8 mouse cellular contexts compared by ENCODE assay signal in the genomic region with DNA sequence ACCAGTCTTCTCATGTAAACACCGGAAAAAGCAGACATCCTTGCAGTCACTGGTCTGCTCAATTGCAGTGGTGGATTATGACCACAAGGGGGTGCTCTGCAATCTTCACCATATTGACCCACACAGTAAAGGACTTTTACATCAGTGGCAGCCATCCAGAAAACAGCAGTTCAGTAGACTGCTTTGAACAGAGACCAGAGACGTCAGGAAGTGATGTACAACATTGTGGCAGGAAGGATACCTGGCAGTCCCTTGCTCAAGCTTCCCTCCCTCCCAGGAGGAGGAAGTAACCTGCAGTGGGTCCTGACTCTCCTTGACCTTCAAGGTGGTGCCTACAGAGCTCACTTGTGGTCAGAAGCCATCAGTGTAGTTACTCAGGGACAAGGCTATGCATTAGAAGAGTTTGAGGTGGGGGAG. TPM values are rescaled to one million over a fixed set of nuclear protein-coding genes. Genes with fewer than 3 reads are reported as not detected.
A peak's percentile ranks its signal among the peaks of the same experiment; 100 is the strongest.
DNase-seq lines count a peak whose midpoint lies in the region; ATAC-seq and TF ChIP-seq lines count a peak whose summit lies in the region.

No protein-coding gene starts in this region.

- H3K4me2 ChIP-seq in heart, postnatal 0 days (ENCODE audit: low read depth, low read length) = no peak overlapping the region

- TF ChIP-seq RAD21 in MEL (IDR thresholded peaks at IDR 0.05; ENCODE audit: low read depth, low read length) = peak; percentile 63

- intact Hi-C loops in heart, postnatal 25 days (cut with DNase I) = no loop called here

- TF ChIP-seq CTCF in MEL (IDR thresholded peaks at IDR 0.05 in 2 of 3, conservative IDR thresholded peaks at IDR 0.05 in 1 of 3; ENCODE audit: control insufficient read depth in 1 of 3, insufficient read depth in 1 of 3, low read depth in 2 of 3, low read length in 3 of 3, poor library complexity in 1 of 3, severe bottlenecking in 1 of 3) = peak; percentile 69 to 97 (median 96)
- TF ChIP-seq CTCF in heart, postnatal 0 days (IDR thresholded peaks at IDR 0.05; ENCODE audit: low read depth) = peak; percentile 93

- peak; percentile 96 for DNase-seq in heart, adult 11 months
- DNase-seq in heart, postnatal 25 days (ENCODE audit: low spot score) = no peak
- peak; percentile 95 for DNase-seq in MEL (ENCODE audit: low read depth, low spot score)
- peak; percentile 90 for DNase-seq in heart, postnatal 0 days (ENCODE audit: low spot score)
- peak; percentile 76 for DNase-seq in layer of hippocampus, adult 9-10 months (ENCODE audit: low spot score)
- DNase-seq in lung, postnatal 14 days = peak; percentile 78
- peak; percentile 63 to 82 for DNase-seq in spleen, postnatal 10 days (ENCODE audit: low spot score in 2 of 2)

- 1% methylated on average over 2 of the region's 2 CpGs for WGBS in heart, postnatal 0 days

- H3K36me3 ChIP-seq in MEL (ENCODE audit: control insufficient read depth in 1 of 2, insufficient read depth in 2 of 2, low read length in 2 of 2) = peaks cover 0 to 27% of the 10 kb centered on the region in 2 experiments; a peak in 2 of 4 replicates
- peaks cover 2% of the 10 kb centered on the region; the same call in 1 of the 2 replicates for H3K36me3 ChIP-seq in heart, postnatal 0 days (replicated peaks; ENCODE audit: control insufficient read depth, insufficient read depth, low read length)

- no peak for TF ChIP-seq POLR2A in MEL (IDR thresholded peaks at IDR 0.05; ENCODE audit: control insufficient read depth in 1 of 2, insufficient read depth in 1 of 2, low read depth in 1 of 2, low read length in 2 of 2, poor library complexity in 1 of 2)

- no peaks in the 10 kb centered on the region for H3K79me2 ChIP-seq in MEL (ENCODE audit: control insufficient read depth, insufficient read depth, low read length, poor library complexity)

- peak overlapping the region in 1 of 2 experiments; percentile 23; a peak in 1 of 4 replicates for H3K4me3 ChIP-seq in MEL (ENCODE audit: control insufficient read depth in 1 of 2, insufficient read depth in 1 of 2, low read depth in 2 of 2, low read length in 2 of 2)
- no peak overlapping the region for H3K4me3 ChIP-seq in heart, postnatal 0 days (ENCODE audit: low read depth, low read length)

- H3K4me1 ChIP-seq in MEL (ENCODE audit: control insufficient read depth in 1 of 2, insufficient read depth in 2 of 2, low read length in 2 of 2) = peaks cover 20 to 39% of the 10 kb centered on the region in 2 experiments
- H3K4me1 ChIP-seq in heart, postnatal 0 days (ENCODE audit: control insufficient read depth, insufficient read depth) = peaks cover 32% of the 10 kb centered on the region; the same call in 1 of the 2 replicates

- H3K27ac ChIP-seq in MEL (ENCODE audit: control insufficient read depth, low read depth, low read length) = peak overlapping the region; percentile 80
- H3K27ac ChIP-seq in heart, postnatal 0 days (ENCODE audit: low read depth) = peak overlapping the region; percentile 58

- ATAC-seq in common myeloid progenitor, adult 5-6 weeks (replicated peaks; ENCODE audit: low read depth, poor library complexity, severe bottlenecking) = peak; percentile 63
- peak; percentile 9; the same call in 1 of the 2 replicates for ATAC-seq in heart, postnatal 0 days (ENCODE audit: insufficient read depth, low read depth)

- H3K9me3 ChIP-seq in MEL (replicated peaks; ENCODE audit: insufficient read depth, low read length) = no peaks in the 10 kb centered on the region
- H3K9me3 ChIP-seq in heart, postnatal 0 days (replicated peaks; ENCODE audit: control insufficient read depth, low read length) = no peaks in the 10 kb centered on the region

- H3K27me3 ChIP-seq in MEL (ENCODE audit: control insufficient read depth in 1 of 2, insufficient read depth in 2 of 2, low read length in 2 of 2) = no peaks in the 10 kb centered on the region
- no peaks in the 10 kb centered on the region for H3K27me3 ChIP-seq in heart, postnatal 0 days (ENCODE audit: control insufficient read depth, insufficient read depth, low read length)

- TF ChIP-seq EP300 in MEL (IDR thresholded peaks at IDR 0.05; ENCODE audit: low read depth in 1 of 2, low read length in 2 of 2) = no peak
- TF ChIP-seq EP300 in heart, postnatal 0 days (IDR thresholded peaks at IDR 0.05; ENCODE audit: low read depth) = no peak

- H3K9ac ChIP-seq in MEL (ENCODE audit: control insufficient read depth, low read depth, low read length, poor library complexity, severe bottlenecking) = peak overlapping the region; percentile 64
- H3K9ac ChIP-seq in heart, postnatal 0 days (replicated peaks; ENCODE audit: low read depth, low read length) = no peak overlapping the region

TF ChIP-seq in MEL, 35 proteins besides CTCF, POLR2A, EP300 and RAD21 (continues in another document):
- TF ChIP-seq BHLHE40 (IDR thresholded peaks at IDR 0.05; ENCODE audit: borderline replicate concordance, low read depth, low read length) (no peak), NELFE (IDR thresholded peaks at IDR 0.05; ENCODE audit: low read depth, low read length) (no peak), ZMIZ1 (IDR thresholded peaks at IDR 0.05; ENCODE audit: low read depth, low read length) (no peak), MEF2A (IDR thresholded peaks at IDR 0.05; ENCODE audit: extremely low read depth, insufficient replicate concordance, low read depth, low read length, poor library complexity, severe bottlenecking) (no peak), POLR2AphosphoS2 (IDR thresholded peaks at IDR 0.05; ENCODE audit: low read length) (no peak), ZNF384 (IDR thresholded peaks at IDR 0.05; ENCODE audit: low read depth, low read length) (no peak), KAT2A (conservative IDR thresholded peaks at IDR 0.05; ENCODE audit: low read depth, low read length) (no peak), ZC3H11A (IDR thresholded peaks at IDR 0.05; ENCODE audit: low read depth, low read length) (peak; percentile 44; the same call in 1 of the 2 replicates), POLR2AphosphoS5 (IDR thresholded peaks at IDR 0.05; ENCODE audit: borderline replicate concordance, low read depth, low read length) (no peak), MYC (IDR thresholded peaks at IDR 0.05; ENCODE audit: low read depth, low read length) (no peak), TCF12 (IDR thresholded peaks at IDR 0.05; ENCODE audit: low read depth, low read length) (no peak), UBTF (IDR thresholded peaks at IDR 0.05; ENCODE audit: borderline replicate concordance, insufficient read depth, low read depth, low read length) (no peak), MAZ (IDR thresholded peaks at IDR 0.05; ENCODE audit: low read depth, low read length) (no peak; the same call in 1 of the 2 replicates), HCFC1 (IDR thresholded peaks at IDR 0.05; ENCODE audit: low read depth, low read length) (peak; percentile 38), SMC3 (IDR thresholded peaks at IDR 0.05; ENCODE audit: low read depth, low read length) (peak; percentile 82), MXI1 (IDR thresholded peaks at IDR 0.05; ENCODE audit: low read depth, low read length) (no peak), NRF1 (IDR thresholded peaks at IDR 0.05; ENCODE audit: insufficient read depth, low read depth, low read length, poor library complexity, severe bottlenecking) (no peak), MYB (IDR thresholded peaks at IDR 0.05; ENCODE audit: low read depth, low read length) (no peak)

RNA-seq across cellular contexts. Expression of gene Hsp90ab1, which starts 8.5 kb away (rescaled TPM):
- total RNA-seq in heart, postnatal 25 days (2021) = 1,000 to 10,000 TPM; 1,042 to 1,257 TPM
- 1,032 and 1,220 TPM in 2 replicates for total RNA-seq in MEL (2012; rRNA removed)
- over 10,000 TPM in 1 of 2 experiments, 1,000 to 10,000 TPM in 1; 4,130 to 27,726 TPM for polyA plus RNA-seq in MEL (2012; ENCODE audit: insufficient read depth in 1 of 2, insufficient read length in 2 of 2, low read depth in 1 of 2, low replicate concordance in 2 of 2, missing spikeins in 1 of 2)
- total RNA-seq in common myeloid progenitor, adult 5-6 weeks (2017) = 2,806 and 3,169 TPM in 2 replicates
- total RNA-seq in heart, postnatal 0 days (2014; rRNA removed; ENCODE audit: low replicate concordance) = 716 and 846 TPM in 2 replicates
- 756 and 767 TPM in 2 replicates for polyA plus RNA-seq in heart, postnatal 0 days (2015; fragmentation: Nextera tagmentation; extraction: Ambion mirVana)

RNA-seq across cellular contexts. Expression of gene Slc29a1, which starts 17.8 kb away (rescaled TPM):
- total RNA-seq in heart, postnatal 25 days (2021) = 10 to 100 TPM; 77.9 to 78.4 TPM
- 200 and 238 TPM in 2 replicates for total RNA-seq in MEL (2012; rRNA removed)
- polyA plus RNA-seq in MEL (2012; ENCODE audit: insufficient read depth in 1 of 2, insufficient read length in 2 of 2, low read depth in 1 of 2, low replicate concordance in 2 of 2, missing spikeins in 1 of 2) = 100 to 1,000 TPM in 1 of 2 experiments, not detected in 1; 341 TPM
- 80.6 and 109 TPM in 2 replicates for total RNA-seq in common myeloid progenitor, adult 5-6 weeks (2017)
- total RNA-seq in heart, postnatal 0 days (2014; rRNA removed; ENCODE audit: low replicate concordance) = 236 and 368 TPM in 2 replicates
- polyA plus RNA-seq in heart, postnatal 0 days (2015; fragmentation: Nextera tagmentation; extraction: Ambion mirVana) = 105 and 107 TPM in 2 replicates

RNA-seq across cellular contexts. Expression of gene Slc35b2, which starts 17.9 kb away (rescaled TPM):
- 10 to 100 TPM; 23.7 to 24.3 TPM for total RNA-seq in heart, postnatal 25 days (2021)
- total RNA-seq in MEL (2012; rRNA removed) = 65.8 and 81.7 TPM in 2 replicates
- polyA plus RNA-seq in MEL (2012; ENCODE audit: insufficient read depth in 1 of 2, insufficient read length in 2 of 2, low read depth in 1 of 2, low replicate concordance in 2 of 2, missing spikeins in 1 of 2) = 100 to 1,000 TPM in 1 of 2 experiments, not detected in 1; 111 TPM
- 49.6 and 93.8 TPM in 2 replicates for total RNA-seq in common myeloid progenitor, adult 5-6 weeks (2017)
- total RNA-seq in heart, postnatal 0 days (2014; rRNA removed; ENCODE audit: low replicate concordance) = 87.8 and 137 TPM in 2 replicates
- 64.8 and 68.3 TPM in 2 replicates for polyA plus RNA-seq in heart, postnatal 0 days (2015; fragmentation: Nextera tagmentation; extraction: Ambion mirVana)

RNA-seq across cellular contexts. Expression of gene Mymx, which starts 20.3 kb away (rescaled TPM):
- total RNA-seq in heart, postnatal 25 days (2021) = not detected
- total RNA-seq in MEL (2012; rRNA removed) = not detected in 2 replicates
- polyA plus RNA-seq in MEL (2012; ENCODE audit: insufficient read depth in 1 of 2, insufficient read length in 2 of 2, low read depth in 1 of 2, low replicate concordance in 2 of 2, missing spikeins in 1 of 2) = not detected
- total RNA-seq in common myeloid progenitor, adult 5-6 weeks (2017) = not detected in 2 replicates
- total RNA-seq in heart, postnatal 0 days (2014; rRNA removed; ENCODE audit: low replicate concordance) = not detected in 2 replicates
- polyA plus RNA-seq in heart, postnatal 0 days (2015; fragmentation: Nextera tagmentation; extraction: Ambion mirVana) = not detected in 2 replicates

RNA-seq across cellular contexts. Expression of gene Nfkbie, which starts 26.1 kb away (rescaled TPM):
- total RNA-seq in heart, postnatal 25 days (2021) = 1 to 10 TPM; 1.3 to 1.4 TPM
- 2.7 and 3.3 TPM in 2 replicates for total RNA-seq in MEL (2012; rRNA removed)
- 1 to 10 TPM in 1 of 2 experiments, not detected in 1; 5.7 TPM for polyA plus RNA-seq in MEL (2012; ENCODE audit: insufficient read depth in 1 of 2, insufficient read length in 2 of 2, low read depth in 1 of 2, low replicate concordance in 2 of 2, missing spikeins in 1 of 2)
- 10.1 and 11.0 TPM in 2 replicates for total RNA-seq in common myeloid progenitor, adult 5-6 weeks (2017)
- total RNA-seq in heart, postnatal 0 days (2014; rRNA removed; ENCODE audit: low replicate concordance) = 1.2 and 3.0 TPM in 2 replicates
- polyA plus RNA-seq in heart, postnatal 0 days (2015; fragmentation: Nextera tagmentation; extraction: Ambion mirVana) = 1.7 and 1.9 TPM in 2 replicates
